Mouse (Mus musculus) c-Kit-negative CD71-positive TER-119-positive erythroid progenitor cells, embryonic 14.5 days (primary cell): Measurements from ENCODE around the gene Lpp.

ENCODE experiments used
- DNase-seq: peaks from one replicate; pipeline ENCODE4 v3.0.0-alpha.2; 2013; ENCODE audit warnings: low read depth, low spot score

Lpp gene

GRCm38 (mm10) chr16:24399524-24399923 lies 6.2 kb downstream of the Lpp start:
- DNase-seq = no peak

DNA sequence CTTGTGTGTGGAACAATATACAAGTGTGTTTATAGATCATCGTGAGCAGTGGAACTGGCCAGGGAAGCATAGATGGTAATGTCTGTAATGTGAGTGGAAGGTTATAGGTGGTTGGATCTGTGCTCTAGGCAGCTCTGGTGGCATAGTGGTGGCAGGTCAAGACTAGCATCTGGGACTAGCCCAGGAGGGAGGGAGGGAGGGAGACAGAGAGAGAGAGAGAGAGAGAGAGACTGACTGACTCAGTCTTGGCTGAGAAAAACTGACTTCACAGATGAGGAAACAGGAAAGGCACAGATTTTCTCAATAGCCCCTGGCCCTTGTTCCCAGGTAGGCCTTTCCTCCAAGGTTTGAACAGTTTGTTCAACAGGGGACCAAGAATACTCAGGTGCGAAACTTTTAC lies 7.5 kb downstream of the Lpp start:
- DNase-seq = no peak

- no peak for DNase-seq
These were observed 9.5 kb downstream of the Lpp start for GRCm38 (mm10) chr16:24402801-24403200.

GRCm38 (mm10) chr16:24403733-24404380 lies 10.6 kb downstream of the Lpp start:
- DNase-seq = no peak

- DNase-seq = no peak
These were observed 13.2 kb downstream of the Lpp start for GRCm38 (mm10) chr16:24406521-24406920.

DNA sequence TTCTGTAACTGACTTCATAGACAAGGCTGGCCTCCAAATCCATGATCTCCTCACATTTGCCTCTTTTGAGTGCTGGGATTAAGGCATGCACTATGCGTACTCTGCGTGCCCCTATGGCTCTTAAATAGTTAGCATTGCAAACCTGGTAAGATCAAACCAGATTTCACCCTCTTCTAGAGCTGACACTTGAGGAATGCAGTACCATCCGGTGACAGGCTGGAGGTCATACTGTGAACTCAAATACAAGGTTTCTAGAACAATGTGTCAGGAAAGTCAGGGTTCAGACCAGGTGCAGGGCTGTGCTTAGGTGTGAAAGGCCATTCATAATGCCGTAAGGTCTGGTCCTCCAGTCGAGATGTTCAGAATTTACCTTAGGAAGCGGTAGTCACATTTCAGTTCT lies 18.0 kb downstream of the Lpp start:
- DNase-seq = no peak

GRCm38 (mm10) chr16:24412193-24412592 lies 18.9 kb downstream of the Lpp start:
- no peak for DNase-seq

DNA sequence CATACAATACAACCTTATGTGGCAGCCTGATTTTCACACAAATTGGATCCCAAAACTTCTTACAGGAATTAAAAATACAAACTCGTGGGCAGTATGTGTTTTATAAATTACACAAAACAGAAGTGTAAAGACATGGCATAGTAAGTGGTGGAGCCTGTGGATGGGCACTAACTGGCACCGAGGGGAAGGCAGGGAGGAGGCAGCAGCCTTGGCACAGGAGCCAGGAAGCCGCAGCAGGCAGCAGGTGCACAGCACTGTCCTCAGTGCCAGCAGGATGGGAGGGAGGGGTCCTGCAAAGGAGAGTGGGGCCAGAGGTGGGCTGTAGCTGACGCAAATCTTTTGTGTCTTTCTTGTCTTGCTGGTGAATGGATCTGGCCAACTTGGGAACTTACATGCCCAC lies 19.8 kb downstream of the Lpp start:
- DNase-seq = no peak

DNA sequence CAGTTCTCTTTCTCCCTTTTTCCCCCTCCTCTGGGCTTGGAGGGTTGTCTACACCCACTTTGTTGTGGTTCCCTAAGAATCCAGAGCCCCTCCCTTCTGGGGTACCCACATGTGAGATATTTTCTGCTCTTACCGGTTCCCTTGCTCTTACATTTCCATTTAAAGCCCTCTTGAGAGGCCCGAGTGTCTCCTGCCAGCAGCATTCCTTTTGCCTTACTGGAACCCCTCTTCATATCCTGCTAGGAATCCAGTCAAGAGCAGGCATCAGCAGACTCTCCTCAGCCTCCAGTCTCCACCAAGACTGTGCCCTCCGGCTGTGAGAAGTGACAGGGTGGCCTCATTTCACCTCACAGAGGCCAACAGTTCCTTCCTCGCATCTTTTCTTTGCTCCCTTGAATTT lies 24.7 kb downstream of the Lpp start:
- DNase-seq = no peak

- no peak for DNase-seq
These were observed 27.4 kb downstream of the Lpp start for GRCm38 (mm10) chr16:24420603-24421120.

- no peak for DNase-seq
These were observed 28.5 kb downstream of the Lpp start for GRCm38 (mm10) chr16:24421687-24422418.

GRCm38 (mm10) chr16:24423196-24423595 lies 29.9 kb downstream of the Lpp start:
- DNase-seq = no peak

GRCm38 (mm10) chr16:24423751-24424150 lies 30.4 kb downstream of the Lpp start:
- no peak for DNase-seq

DNA sequence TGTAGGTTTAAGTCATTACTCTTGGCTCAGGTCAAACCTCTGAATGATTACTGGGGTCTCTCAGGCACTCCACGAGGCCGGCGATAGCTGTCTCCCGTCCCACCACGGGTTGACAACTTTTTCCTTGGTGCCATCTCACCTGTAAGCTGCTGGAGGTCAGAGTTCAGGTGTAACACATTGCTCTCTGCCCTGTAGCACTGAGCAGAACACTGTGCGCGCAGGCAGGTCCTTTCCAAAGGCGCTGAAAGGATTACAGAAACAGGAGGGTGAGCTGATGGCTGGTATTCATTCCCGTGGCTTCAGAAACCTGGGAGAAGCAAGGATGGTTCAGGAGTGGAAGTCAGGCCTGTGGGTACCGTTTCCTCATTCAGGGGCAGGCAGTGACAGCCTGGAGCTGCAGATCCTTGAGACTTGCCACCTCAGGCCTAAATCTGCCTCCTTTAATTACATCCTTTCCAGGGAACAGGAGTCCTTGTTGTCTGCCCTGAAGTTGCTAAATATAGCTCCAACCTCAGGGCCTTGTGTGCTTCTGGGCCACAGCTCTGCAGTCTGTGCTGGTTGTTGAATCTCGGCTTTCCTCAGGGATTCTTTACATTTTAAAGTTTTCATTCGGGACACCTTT lies 31.2 kb downstream of the Lpp start:
- DNase-seq = no peak

DNA sequence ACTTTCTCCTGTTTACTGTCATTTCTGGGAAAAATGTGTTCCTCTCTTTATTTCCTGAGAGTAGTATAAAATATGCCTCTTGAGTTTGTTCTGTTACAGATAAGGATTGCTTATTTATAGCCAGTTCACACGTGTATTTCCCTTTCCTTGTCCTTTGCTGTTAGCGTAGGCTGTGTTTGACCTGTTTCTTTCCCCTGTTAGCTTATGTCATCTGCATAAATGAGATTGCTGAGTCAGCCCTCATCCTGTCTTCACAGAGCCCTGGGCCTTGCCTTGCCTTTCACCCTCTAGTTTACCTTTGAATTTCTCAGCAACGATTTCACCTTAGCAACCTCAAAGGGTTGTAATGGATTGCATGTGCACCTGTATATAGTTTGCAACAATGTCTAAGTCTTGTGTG lies 32.5 kb downstream of the Lpp start:
- no peak for DNase-seq

DNA sequence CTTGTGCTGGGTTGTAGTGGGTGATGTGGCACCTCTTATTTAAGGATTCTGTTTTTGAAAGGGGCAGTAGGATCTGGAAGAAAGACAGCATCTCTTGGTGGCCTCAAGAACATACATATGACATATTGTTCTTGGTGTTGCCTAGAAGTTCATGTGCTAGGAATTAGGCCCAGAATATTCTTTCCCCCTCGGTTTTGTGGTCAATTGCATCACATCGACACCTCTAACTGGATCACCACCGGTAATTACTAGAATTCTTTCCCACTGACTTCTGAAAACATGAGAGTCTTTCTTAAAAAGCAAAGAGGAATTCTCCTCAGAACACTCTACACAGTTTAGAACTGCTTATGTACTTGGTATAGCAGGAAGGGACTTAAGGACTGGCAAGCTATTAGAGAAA lies 34.3 kb downstream of the Lpp start:
- no peak for DNase-seq

GRCm38 (mm10) chr16:24428055-24428454 lies 34.7 kb downstream of the Lpp start:
- no peak for DNase-seq

DNA sequence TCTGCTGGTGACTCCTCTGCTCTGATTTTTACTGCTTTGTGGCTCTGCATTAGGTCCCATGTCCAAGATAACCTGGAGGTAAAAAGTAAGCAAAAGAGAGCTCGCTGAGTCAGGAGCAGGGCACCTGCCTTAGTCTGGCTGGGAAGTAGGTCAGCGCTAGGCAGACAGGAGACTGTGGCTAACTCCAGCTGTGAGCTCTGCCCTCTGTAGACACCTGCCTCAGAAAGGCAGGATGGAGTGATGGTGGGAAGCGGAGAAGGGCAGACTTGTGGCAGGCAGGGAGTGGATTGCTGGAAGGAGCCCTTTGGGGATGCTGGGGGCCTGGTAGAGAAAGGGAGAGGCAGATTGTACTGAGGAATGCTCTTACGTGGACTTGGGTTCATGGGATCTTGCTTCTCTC lies 35.4 kb downstream of the Lpp start:
- DNase-seq = no peak

- DNase-seq = no peak
These were observed 36.4 kb downstream of the Lpp start for GRCm38 (mm10) chr16:24429691-24430090.

GRCm38 (mm10) chr16:24431808-24432207 lies 38.5 kb downstream of the Lpp start:
- DNase-seq = no peak

DNA sequence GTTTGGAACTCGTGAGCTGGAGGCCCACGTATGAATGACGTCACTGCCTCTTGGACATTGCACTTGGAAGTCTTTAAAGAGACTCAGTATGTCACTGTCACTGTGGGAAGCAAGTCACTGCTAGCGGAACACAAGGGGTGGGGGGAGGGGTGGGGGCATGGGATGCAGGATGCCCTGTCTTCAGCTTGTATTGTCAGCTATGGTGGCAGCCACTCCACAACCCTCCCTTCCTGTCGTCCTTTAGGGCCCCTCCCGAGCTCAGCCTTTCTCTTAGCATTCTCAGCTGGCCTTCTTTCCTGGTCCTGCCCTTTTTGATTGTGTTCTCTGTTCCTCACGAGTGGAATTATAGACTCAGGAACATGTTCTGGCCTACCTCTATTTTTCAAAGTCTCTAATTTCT lies 40.3 kb downstream of the Lpp start:
- DNase-seq = no peak

- DNase-seq = no peak
These were observed 40.7 kb downstream of the Lpp start for GRCm38 (mm10) chr16:24434026-24434425.
